Mouse (Mus musculus): ENCODE results near the gene Tanc1.

GRCm38 (mm10) chr2:59645515-59645914 is 33.7 kb downstream of the Tanc1 start:
- no peak for TF ChIP-seq GATA1 (IDR thresholded peaks at IDR 0.05; ENCODE audit: borderline replicate concordance, low read length)
- TF ChIP-seq FLI1 (IDR thresholded peaks at IDR 0.05; ENCODE audit: low read length) = no peak
